Mouse (Mus musculus) T-helper 17 cell (primary cell): ENCODE measurements around the gene Orai1.

ENCODE experiments used
- in situ Hi-C, 2 experiments: fragments of 300-600 bp; cut with MboI, MseI; formaldehyde crosslinking; loops; 1 replicate in 1 of 2; 2 replicates in 1 of 2; pipeline ENCODE4 v1.15.1; 2025; ENCODE audit warnings: high pct_unique_total_duplicates in 2 of 2

Orai1 gene

GRCm38 (mm10) chr5:122994303-122994846 lies 20.5 kb upstream of the Orai1 start:
- in situ Hi-C loops = no loop called here

GRCm38 (mm10) chr5:122994910-122995309 lies 20.0 kb upstream of the Orai1 start:
- in situ Hi-C loops = no loop called here

- in situ Hi-C loops = no loop called here
Measured at GRCm38 (mm10) chr5:122997205-122998204, 17.4 kb upstream of the Orai1 start.

- in situ Hi-C loops = loop anchor here in 1 of 2 experiments (10.0 kb wide), 1 partner anchor 1806 kb away; the partner anchor contains the start of gene Ptpn11
Measured at GRCm38 (mm10) chr5:123000901-123001300, 14.0 kb upstream of the Orai1 start.

- in situ Hi-C loops = loop anchor here (5.0 to 10.0 kb wide), 2 partner anchors 39 to 1811 kb away; partner anchors contain the start of gene Ptpn11 (in 1 of the 2)
Measured at GRCm38 (mm10) chr5:123005716-123006592, 8.9 kb upstream of the Orai1 start.

- in situ Hi-C loops = loop anchor here (5.0 to 10.0 kb wide), 2 partner anchors 42 to 1814 kb away; partner anchors contain the start of gene Ptpn11 (in 1 of the 2)
Measured at GRCm38 (mm10) chr5:123008877-123009493, 5.9 kb upstream of the Orai1 start.

GRCm38 (mm10) chr5:123009873-123010272 lies 5.0 kb upstream of the Orai1 start:
- in situ Hi-C loops = loop anchor here (5.0 to 10.0 kb wide), 2 partner anchors 43 to 1815 kb away; partner anchors contain the start of gene Ptpn11 (in 1 of the 2)

- in situ Hi-C loops = loop anchor here in 1 of 2 experiments (5.0 kb wide), 1 partner anchor 44 kb away; no protein-coding TSS in a partner anchor
Measured at GRCm38 (mm10) chr5:123010806-123011205, 4.1 kb upstream of the Orai1 start.

- in situ Hi-C loops = loop anchor here in 1 of 2 experiments (5.0 kb wide), 1 partner anchor 44 kb away; no protein-coding TSS in a partner anchor
Measured at GRCm38 (mm10) chr5:123011705-123012104, 3.2 kb upstream of the Orai1 start.

GRCm38 (mm10) chr5:123013599-123014315 lies 1.1 kb upstream of the Orai1 start:
- in situ Hi-C loops = loop anchor here in 1 of 2 experiments (5.0 kb wide), 1 partner anchor 46 kb away; no protein-coding TSS in a partner anchor

- in situ Hi-C loops = no loop called here
Measured at GRCm38 (mm10) chr5:123015915-123016314, 1.0 kb downstream of the Orai1 start.

- in situ Hi-C loops = no loop called here
Measured at GRCm38 (mm10) chr5:123017504-123017903, 2.6 kb downstream of the Orai1 start.

GRCm38 (mm10) chr5:123019336-123020016 lies 4.6 kb downstream of the Orai1 start:
- in situ Hi-C loops = no loop called here

GRCm38 (mm10) chr5:123020426-123020825 lies 5.6 kb downstream of the Orai1 start:
- in situ Hi-C loops = no loop called here

GRCm38 (mm10) chr5:123021438-123021837 lies 6.6 kb downstream of the Orai1 start:
- in situ Hi-C loops = no loop called here

GRCm38 (mm10) chr5:123023049-123023448 lies 8.2 kb downstream of the Orai1 start:
- in situ Hi-C loops = no loop called here

GRCm38 (mm10) chr5:123024312-123024711 lies 9.4 kb downstream of the Orai1 start:
- in situ Hi-C loops = no loop called here

- in situ Hi-C loops = no loop called here
Measured at GRCm38 (mm10) chr5:123024965-123025573, 10.2 kb downstream of the Orai1 start.

GRCm38 (mm10) chr5:123026414-123026813 lies 11.5 kb downstream of the Orai1 start:
- in situ Hi-C loops = no loop called here
